8 mouse cellular contexts compared by ENCODE assay signal in genomic region chr6:134566818-134567485, GRCm38 (mm10). TPM values are rescaled to one million over a fixed set of nuclear protein-coding genes. Genes with fewer than 3 reads are reported as not detected.
DNase-seq lines count a peak whose midpoint lies in the region; ATAC-seq and TF ChIP-seq lines count a peak whose summit lies in the region.

Gene Lrp6, minus strand, starts transcription at chr6:134566965.

- peak within 1 kb of the TSS; percentile 81 for H3K4me3 ChIP-seq in brown adipose tissue, adult 24 weeks (ENCODE audit: insufficient read depth, low read depth, low read length)
- peak within 1 kb of the TSS; percentile 97 for H3K4me3 ChIP-seq in forebrain, embryonic 12.5 days (replicated peaks)
- H3K4me3 ChIP-seq in heart, embryonic 16.5 days (ENCODE audit: low read length), result peak within 1 kb of the TSS; percentile 82
- H3K4me3 ChIP-seq in liver, embryonic 14.5 days (ENCODE audit: insufficient read depth in 1 of 2, low read depth in 2 of 2, low read length in 2 of 2), result peak within 1 kb of the TSS; percentile 75 to 98
- H3K4me3 ChIP-seq in stomach, embryonic 15.5 days (replicated peaks), result peak within 1 kb of the TSS; percentile 96

- no peak for TF ChIP-seq EP300 in liver, embryonic 14.5 days (IDR thresholded peaks at IDR 0.05; ENCODE audit: low read depth)

- ATAC-seq in forebrain, embryonic 12.5 days (ENCODE audit: low FRiP score), result peak; percentile 95
- peak; percentile 94 for ATAC-seq in heart, embryonic 16.5 days (replicated peaks; ENCODE audit: extremely low read depth, insufficient read depth, low FRiP score)
- ATAC-seq in liver, embryonic 14.5 days (ENCODE audit: insufficient read depth), result peak; percentile 88
- ATAC-seq in stomach, embryonic 15.5 days (ENCODE audit: insufficient read depth, low FRiP score, low read depth), result peak; percentile 88

- H3K27me3 ChIP-seq in forebrain, embryonic 12.5 days, result no peaks in the 10 kb centered on the region
- H3K27me3 ChIP-seq in heart, embryonic 16.5 days (ENCODE audit: control insufficient read depth, insufficient read depth, low read length), result no peaks in the 10 kb centered on the region
- H3K27me3 ChIP-seq in liver, embryonic 14.5 days (ENCODE audit: control insufficient read depth, insufficient read depth, low read length), result no peaks in the 10 kb centered on the region
- H3K27me3 ChIP-seq in stomach, embryonic 15.5 days (replicated peaks), result no peaks in the 10 kb centered on the region

- H3K9me3 ChIP-seq in forebrain, embryonic 12.5 days, result no peaks in the 10 kb centered on the region
- H3K9me3 ChIP-seq in heart, embryonic 16.5 days (replicated peaks; ENCODE audit: control insufficient read depth, low read length), result peaks cover 2% of the 10 kb centered on the region; the same call in 1 of the 2 replicates
- H3K9me3 ChIP-seq in liver, embryonic 14.5 days (ENCODE audit: control insufficient read depth, low read length), result no peaks in the 10 kb centered on the region
- no peaks in the 10 kb centered on the region for H3K9me3 ChIP-seq in stomach, embryonic 15.5 days

- H3K4me2 ChIP-seq in forebrain, embryonic 12.5 days, result peak within 1 kb of the TSS; percentile 76
- H3K4me2 ChIP-seq in heart, embryonic 16.5 days (ENCODE audit: low read depth, low read length), result peak within 1 kb of the TSS; percentile 88
- peak within 1 kb of the TSS; percentile 84 for H3K4me2 ChIP-seq in liver, embryonic 14.5 days (ENCODE audit: low read depth)
- H3K4me2 ChIP-seq in stomach, embryonic 15.5 days, result peak within 1 kb of the TSS; percentile 70

- H3K27ac ChIP-seq in brown adipose tissue, adult 24 weeks (replicated peaks; ENCODE audit: low read depth, low read length), result peak within 1 kb of the TSS; percentile 95
- peak within 1 kb of the TSS; percentile 99 for H3K27ac ChIP-seq in forebrain, embryonic 12.5 days
- peak within 1 kb of the TSS; percentile 99 for H3K27ac ChIP-seq in heart, embryonic 16.5 days (ENCODE audit: low read length)
- H3K27ac ChIP-seq in liver, embryonic 14.5 days, result no peak within 1 kb of the TSS; the same call in 1 of the 2 replicates
- peak within 1 kb of the TSS; percentile 98 for H3K27ac ChIP-seq in stomach, embryonic 15.5 days

- peak within 1 kb of the TSS; percentile 95 for H3K9ac ChIP-seq in forebrain, embryonic 12.5 days
- peak within 1 kb of the TSS; percentile 99 for H3K9ac ChIP-seq in heart, embryonic 16.5 days (ENCODE audit: low read length)
- H3K9ac ChIP-seq in liver, embryonic 14.5 days (replicated peaks), result peak within 1 kb of the TSS; percentile 78
- peak within 1 kb of the TSS; percentile 98 for H3K9ac ChIP-seq in stomach, embryonic 15.5 days

- H3K4me1 ChIP-seq in brown adipose tissue, adult 24 weeks (ENCODE audit: control insufficient read depth, insufficient read depth, insufficient read length, low read length), result peaks cover 10% of the 10 kb centered on the region
- peaks cover 24% of the 10 kb centered on the region for H3K4me1 ChIP-seq in forebrain, embryonic 12.5 days
- peaks cover 12% of the 10 kb centered on the region for H3K4me1 ChIP-seq in heart, embryonic 16.5 days (ENCODE audit: control insufficient read depth, insufficient read depth, low read length)
- peaks cover 0 to 13% of the 10 kb centered on the region in 2 experiments for H3K4me1 ChIP-seq in liver, embryonic 14.5 days (replicated peaks; ENCODE audit: control insufficient read depth in 2 of 2, insufficient read depth in 2 of 2, low read length in 1 of 2)
- 0 out of 2 replicates have a peak, but pooled peaks cover 9% of the 10 kb centered on the region for H3K4me1 ChIP-seq in stomach, embryonic 15.5 days

- DNase-seq in CD8-positive naive resting alpha-beta T cell, adult 2 months (ENCODE audit: low read depth in 2 of 2, low spot score in 2 of 2), result peak; percentile 76 to 78
- peak; percentile 82 to 91 for DNase-seq in kidney, postnatal 36 days
- peak; percentile 56 to 64 (median 59) for DNase-seq in liver, embryonic 14.5 days (ENCODE audit: low read depth in 3 of 3, low spot score in 3 of 3)
- peak; percentile 90 for DNase-seq in neural tube, embryonic 10.5 days (ENCODE audit: extremely low spot score, low spot score)

- TF ChIP-seq CTCF in liver, embryonic 14.5 days (IDR thresholded peaks at IDR 0.05; ENCODE audit: low read depth), result no peak

- WGBS in forebrain, embryonic 12.5 days, result under 1% methylated on average over 80 of the region's 99 CpGs
- WGBS in heart, embryonic 16.5 days, result under 1% methylated on average over 91 of the region's 99 CpGs
- WGBS in liver, embryonic 14.5 days (ENCODE audit: insufficient replicate concordance), result under 1% methylated on average over 91 of the region's 99 CpGs
- WGBS in stomach, embryonic 15.5 days, result under 1% methylated on average over 85 of the region's 99 CpGs

- no peaks in the 10 kb centered on the region for H3K36me3 ChIP-seq in forebrain, embryonic 12.5 days (replicated peaks)
- no peaks in the 10 kb centered on the region for H3K36me3 ChIP-seq in heart, embryonic 16.5 days (ENCODE audit: control insufficient read depth, insufficient read depth)
- H3K36me3 ChIP-seq in liver, embryonic 14.5 days (replicated peaks; ENCODE audit: control insufficient read depth, insufficient read depth, low read depth), result no peaks in the 10 kb centered on the region
- no peaks in the 10 kb centered on the region for H3K36me3 ChIP-seq in stomach, embryonic 15.5 days

RNA-seq across cellular contexts. Expression of gene Lrp6, which starts in this region (rescaled TPM):
- polyA plus RNA-seq in brown adipose tissue, adult 24 weeks (2012; ENCODE audit: insufficient read depth, insufficient read length, missing spikeins), result 22.1 and 33.0 TPM in 2 replicates
- polyA plus RNA-seq in forebrain, embryonic 12.5 days (2016; fragmentation: Nextera tagmentation; extraction: Ambion mirVana), result 32.0 and 33.3 TPM in 2 replicates
- polyA plus RNA-seq in heart, embryonic 16.5 days (2015; fragmentation: Nextera tagmentation; extraction: Ambion mirVana), result 19.6 and 21.1 TPM in 2 replicates
- 3.9 and 6.2 TPM in 2 replicates for polyA plus RNA-seq in liver, embryonic 14.5 days (2012; rRNA removed)
- 6.9 and 8.5 TPM in 2 replicates for polyA plus RNA-seq in liver, embryonic 14.5 days (2014; fragmentation: Nextera tagmentation; extraction: Ambion mirVana)
- 23.6 and 26.5 TPM in 2 replicates for polyA plus RNA-seq in stomach, embryonic 15.5 days (2015; fragmentation: Nextera tagmentation; extraction: Ambion mirVana)
